In the genomic region with DNA sequence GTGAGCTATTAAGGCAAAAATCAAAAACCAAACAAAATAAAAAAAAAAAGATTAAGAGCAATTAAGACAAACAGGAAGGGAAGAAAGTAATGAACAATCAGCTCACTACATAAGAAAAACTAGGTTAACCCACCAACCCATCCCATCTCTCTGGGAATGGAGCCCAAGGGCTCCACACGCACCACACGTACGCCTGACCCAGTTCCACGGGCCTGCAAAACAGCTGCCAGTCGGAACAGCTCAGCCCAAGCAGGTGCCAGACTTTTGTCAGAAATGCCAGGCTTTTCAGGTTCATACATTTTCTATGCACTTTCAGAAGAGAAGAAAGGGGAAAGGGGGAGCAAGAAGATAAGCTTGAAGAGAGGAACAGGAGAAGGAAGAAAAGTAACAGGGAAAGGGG, we compare ENCODE assay signal across 22 mouse cellular contexts. TPM values are rescaled to one million over a fixed set of nuclear protein-coding genes. Genes with fewer than 3 reads are reported as not detected.
A peak's percentile ranks its signal among the peaks of the same experiment; 100 is the strongest.
DNase-seq lines count a peak whose midpoint lies in the region; ATAC-seq and TF ChIP-seq lines count a peak whose summit lies in the region.
"Had no signal": no experiment of that assay in that cellular context is flagged by ENCODE, and none has a peak within 500 bp of the region (broad histone marks: within the 10 kb centered on the region; RNA-seq: fewer than 3 reads in every experiment).

No protein-coding gene starts in this region.

- H3K36me3 ChIP-seq in heart, embryonic 13.5 days, result no peaks in the 10 kb centered on the region
- H3K36me3 ChIP-seq in heart, adult 2 months (ENCODE audit: control insufficient read depth, insufficient read depth, low read length), result peaks cover 3% of the 10 kb centered on the region
- H3K36me3 ChIP-seq: embryonic facial prominence, embryonic 15.5 days; hindbrain, embryonic 12.5 days; intestine, embryonic 15.5 days; limb, embryonic 12.5 days; liver, embryonic 12.5 days had no signal

- H3K79me2 ChIP-seq in heart, adult 2 months (replicated peaks; ENCODE audit: control insufficient read depth, insufficient read depth, low read length), result no peaks in the 10 kb centered on the region

- WGBS in heart, embryonic 13.5 days, result 77% methylated on average over 5 of the region's 5 CpGs
- 66% methylated on average over 5 of the region's 5 CpGs for WGBS in heart, adult 2 months

- ATAC-seq in heart, embryonic 13.5 days (ENCODE audit: extremely low read depth, insufficient number of reproducible peaks, low FRiP score, low TSS enrichment), result no peak
- ATAC-seq: activated CD4-positive, CD25-positive, alpha-beta regulatory T cell, adult 4 months; forebrain, embryonic 16.5 days; intestine, embryonic 15.5 days; liver, embryonic 12.5 days had no signal

- H3K4me3 ChIP-seq in heart, embryonic 13.5 days, result no peak overlapping the region
- H3K4me3 ChIP-seq in heart, adult 2 months, result no peak overlapping the region
- H3K4me3 ChIP-seq: embryonic facial prominence, embryonic 15.5 days; hindbrain, embryonic 12.5 days; intestine, embryonic 15.5 days; limb, embryonic 12.5 days; liver, embryonic 12.5 days; megakaryocyte, embryonic 14.5 days had no signal

- H3K27me3 ChIP-seq in heart, embryonic 13.5 days (replicated peaks), result no peaks in the 10 kb centered on the region
- no peaks in the 10 kb centered on the region for H3K27me3 ChIP-seq in heart, adult 2 months (ENCODE audit: control insufficient read depth, insufficient read depth, low read length)
- H3K27me3 ChIP-seq: embryonic facial prominence, embryonic 15.5 days; hindbrain, embryonic 12.5 days; intestine, embryonic 15.5 days; limb, embryonic 12.5 days; liver, embryonic 12.5 days; megakaryocyte, embryonic 14.5 days had no signal

- intact Hi-C loops in heart, adult 2 months (cut with DNase I), result no loop called here
- intact Hi-C loops in left cerebral cortex, postnatal 36 days (cut with DNase I), result no loop called here

- no peak for TF ChIP-seq POLR2A in heart, adult 2 months (IDR thresholded peaks at IDR 0.05; ENCODE audit: insufficient read depth, low read depth, low read length)

- H3K9ac ChIP-seq in heart, embryonic 13.5 days, result no peak overlapping the region
- H3K9ac ChIP-seq in heart, adult 2 months (ENCODE audit: low read depth, low read length), result no peak overlapping the region
- H3K9ac ChIP-seq: embryonic facial prominence, embryonic 15.5 days; hindbrain, embryonic 12.5 days; intestine, embryonic 15.5 days; limb, embryonic 12.5 days; liver, embryonic 12.5 days had no signal

- TF ChIP-seq EP300 in heart, adult 2 months (IDR thresholded peaks at IDR 0.05; ENCODE audit: insufficient read depth, low read depth, low read length), result no peak

- peak overlapping the region; percentile 55 for H3K27ac ChIP-seq in heart, embryonic 13.5 days (replicated peaks)
- no peak overlapping the region for H3K27ac ChIP-seq in heart, adult 2 months
- H3K27ac ChIP-seq: embryonic facial prominence, embryonic 15.5 days; hindbrain, embryonic 12.5 days; intestine, embryonic 15.5 days; limb, embryonic 12.5 days; liver, embryonic 12.5 days; stomach, postnatal 0 days had no signal

- no peaks in the 10 kb centered on the region for H3K9me3 ChIP-seq in heart, embryonic 13.5 days
- H3K9me3 ChIP-seq: embryonic facial prominence, embryonic 15.5 days; hindbrain, embryonic 12.5 days; intestine, embryonic 15.5 days; limb, embryonic 12.5 days; liver, embryonic 12.5 days; megakaryocyte, embryonic 14.5 days had no signal

- H3K4me1 ChIP-seq in heart, embryonic 13.5 days, result peaks cover 84% of the 10 kb centered on the region
- H3K4me1 ChIP-seq in heart, adult 2 months (ENCODE audit: control insufficient read depth, insufficient read depth, low read length), result peaks cover 8% of the 10 kb centered on the region

- no peak overlapping the region for H3K4me2 ChIP-seq in heart, embryonic 13.5 days
- H3K4me2 ChIP-seq: embryonic facial prominence, embryonic 15.5 days; hindbrain, embryonic 12.5 days; intestine, embryonic 15.5 days; limb, embryonic 12.5 days; liver, embryonic 12.5 days had no signal

- no peak for TF ChIP-seq CTCF in heart, adult 2 months (IDR thresholded peaks at IDR 0.05)

- peak; percentile 35 for DNase-seq in cerebellum, adult 11-12 months
- no peak for DNase-seq in cerebellum, postnatal 4 days (ENCODE audit: low spot score in 2 of 2)
- DNase-seq in heart, adult 2 months, result no peak
- DNase-seq in left cerebral cortex, postnatal 36 days (ENCODE audit: low spot score in 2 of 2), result peak; percentile 31 to 45
- no peak for DNase-seq in left cerebral cortex, adult 9 months (ENCODE audit: low spot score in 2 of 2)
- DNase-seq in natural killer cell, adult 2 months (ENCODE audit: low spot score in 2 of 2), result no peak
- DNase-seq in thymus, postnatal 25 days, result no peak
- DNase-seq: adrenal gland, postnatal 10 days; kidney, adult 9 months; layer of hippocampus, postnatal 36 days; lung, adult 2 months; midbrain, embryonic 14.5 days had no signal

RNA-seq across cellular contexts. Expression of gene Pfkp, which starts 17.9 kb away (rescaled TPM):
- 170 and 188 TPM in 2 replicates for polyA plus RNA-seq in heart, embryonic 13.5 days (2015; fragmentation: Nextera tagmentation; extraction: Ambion mirVana)
- 10 to 100 TPM; 47.2 to 48.1 TPM for total RNA-seq in heart, adult 2 months (2021)
- 66.6 and 67.4 TPM in 2 replicates for polyA plus RNA-seq in heart, adult 2 months (2012; rRNA removed)
- total RNA-seq in left cerebral cortex, postnatal 36 days (2021), result 100 to 1,000 TPM; 266 to 272 TPM

Comparison
In these comparisons a context has a peak if more than half of its experiments do, and no peak if none do; other contexts are left out.
1. DNase-seq: peak in cerebellum, adult 11-12 months (single experiment) and left cerebral cortex, postnatal 36 days (2 of 2); none in cerebellum, postnatal 4 days (0 of 2), heart, adult 2 months (0 of 2), left cerebral cortex, adult 9 months (0 of 2), natural killer cell, adult 2 months (0 of 2) and thymus, postnatal 25 days (single experiment).
2. RNA of gene Pfkp, which starts 17.9 kb away (total RNA-seq): 266 to 272 TPM in left cerebral cortex, postnatal 36 days; 47.2 to 48.1 TPM in heart, adult 2 months; every median in the first group is over 4 times any median in the second.